18 mouse cellular contexts compared by ENCODE assay signal in the genomic region with DNA sequence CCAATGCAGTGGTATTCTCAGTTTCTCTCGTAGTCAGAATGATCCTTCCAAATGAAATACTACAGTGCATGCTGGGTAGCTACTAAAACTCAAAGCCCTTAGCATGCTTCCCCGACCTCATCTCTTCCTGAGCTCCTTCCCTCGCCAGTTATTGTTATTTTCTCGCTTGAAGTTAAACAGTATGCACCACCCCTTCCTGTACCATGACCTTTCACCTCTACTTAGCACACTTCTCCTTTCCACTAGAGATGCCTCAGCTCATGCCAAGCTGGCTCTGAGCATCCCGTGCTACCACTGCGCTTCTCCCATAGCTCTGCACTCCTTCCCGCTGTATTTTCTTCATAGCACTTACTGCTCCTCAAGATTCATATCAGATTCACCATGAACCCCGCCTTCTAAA. TPM values are rescaled to one million over a fixed set of nuclear protein-coding genes. Genes with fewer than 3 reads are reported as not detected.
"Had no signal": no experiment of that assay in that cellular context is flagged by ENCODE, and none has a peak within 500 bp of the region (broad histone marks: within the 10 kb centered on the region; RNA-seq: fewer than 3 reads in every experiment).

No protein-coding gene starts in this region.

- H3K4me2 ChIP-seq: lung, embryonic 14.5 days; midbrain, embryonic 12.5 days; neural tube, embryonic 12.5 days; stomach, embryonic 15.5 days had no signal

- H3K9ac ChIP-seq: liver, embryonic 14.5 days; lung, embryonic 14.5 days; midbrain, embryonic 12.5 days; neural tube, embryonic 12.5 days; stomach, embryonic 15.5 days had no signal

- DNase-seq: lung, adult 18-20 months; lung, embryonic 14.5 days; lung, postnatal 10 days; lung, postnatal 4 days; midbrain, embryonic 14.5 days; right cerebral cortex, postnatal 14 days; thymus, adult 18-20 months; thymus, postnatal 14 days; thymus, postnatal 36 days had no signal

- ATAC-seq: midbrain, embryonic 16.5 days had no signal

- H3K9me3 ChIP-seq: midbrain, embryonic 10.5 days; midbrain, embryonic 12.5 days; neural tube, embryonic 12.5 days; stomach, embryonic 15.5 days had no signal

- H3K27ac ChIP-seq: liver, embryonic 14.5 days; midbrain, embryonic 10.5 days; midbrain, embryonic 12.5 days; neural tube, embryonic 12.5 days; stomach, embryonic 15.5 days had no signal

- H3K4me3 ChIP-seq: midbrain, embryonic 10.5 days; midbrain, embryonic 12.5 days; neural tube, embryonic 12.5 days; stomach, embryonic 15.5 days had no signal

- H3K27me3 ChIP-seq: midbrain, embryonic 12.5 days; neural tube, embryonic 12.5 days; stomach, embryonic 15.5 days had no signal

RNA-seq across cellular contexts. Expression of gene Tagln3, which starts 13.5 kb away (rescaled TPM):
- total RNA-seq: megakaryocyte progenitor cell, adult 5-6 weeks; megakaryocyte-erythroid progenitor cell, adult 5-6 weeks had no signal

RNA-seq across cellular contexts. Expression of gene Tmprss7, which starts 44.4 kb away (rescaled TPM):
- total RNA-seq: megakaryocyte-erythroid progenitor cell, adult 5-6 weeks had no signal
- polyA plus RNA-seq: lung, embryonic 16.5 days; stomach, embryonic 15.5 days had no signal
